Mouse (Mus musculus): ENCODE measurements around the gene Plce1.

The Plce1 gene

DNA sequence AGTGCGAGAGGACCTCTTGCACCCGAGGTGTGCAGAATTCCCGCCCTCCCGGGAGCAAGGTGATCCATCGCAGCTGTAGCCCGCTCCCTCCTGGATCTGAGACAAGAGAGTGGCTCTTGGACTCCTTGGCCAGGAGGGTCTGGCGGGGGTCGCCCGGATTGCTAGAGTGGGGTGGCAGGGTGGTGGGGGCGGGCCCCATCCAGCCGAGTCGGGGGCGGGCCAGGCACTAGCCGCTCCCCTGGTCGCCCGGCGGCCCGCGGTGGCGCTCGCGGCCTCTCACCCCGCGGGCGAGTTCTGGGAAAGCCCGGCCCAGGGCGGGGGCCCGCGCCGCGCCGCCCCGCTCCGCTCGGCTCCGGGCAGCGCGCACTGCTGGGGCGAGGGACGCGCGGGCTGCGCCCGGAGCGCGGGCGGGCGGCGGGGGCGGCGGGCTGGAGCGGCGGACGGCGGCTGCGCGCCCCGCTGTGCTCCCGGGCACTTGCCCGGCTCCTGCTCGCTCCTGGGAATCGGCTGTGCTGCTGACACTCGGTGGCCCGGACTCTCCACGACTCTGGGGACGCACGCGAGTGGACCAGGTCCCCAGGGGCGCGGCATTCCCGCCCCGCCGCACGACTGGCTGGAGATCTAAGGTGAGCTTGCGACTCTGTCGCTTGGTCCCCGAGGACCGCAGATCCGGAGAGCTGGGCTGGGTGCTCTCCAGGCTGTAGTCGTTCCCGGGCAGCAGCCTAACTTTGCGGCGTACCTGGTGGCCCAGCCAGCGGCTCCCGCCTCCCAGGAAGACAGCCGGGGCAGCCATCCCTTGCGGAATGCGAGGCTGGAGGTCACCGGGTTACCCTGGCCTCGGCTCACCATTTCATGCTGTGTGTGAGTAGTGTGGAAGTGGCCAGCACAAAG, at the start of gene Plce1:
Plce1 (plus strand) TSS at position 379 of the 891 bp plus-strand sequence.
- no peak for DNase-seq (ENCODE audit: low spot score in 2 of 2)

DNA sequence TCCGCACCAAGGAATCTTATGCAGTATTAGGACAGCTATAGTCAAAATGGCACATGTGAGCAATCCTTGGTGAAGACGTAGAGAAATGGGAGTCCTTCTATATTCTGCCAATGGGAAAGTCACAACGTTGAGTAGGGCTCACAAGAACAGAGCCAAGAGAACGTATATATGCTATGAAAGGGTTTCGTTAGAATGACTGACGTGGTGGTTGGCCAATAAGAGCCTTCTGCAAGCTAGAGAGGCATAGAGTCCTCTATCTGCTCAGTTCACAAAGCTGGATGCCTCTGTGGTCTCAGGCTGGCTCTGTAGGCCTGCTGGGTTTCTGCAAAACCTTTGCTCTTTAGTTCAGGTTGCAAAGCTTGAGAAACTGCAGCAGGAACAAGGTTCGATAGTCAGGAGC, 49.6 kb upstream of the Plce1 start:
- no peak for DNase-seq (ENCODE audit: low spot score in 2 of 2)

DNA sequence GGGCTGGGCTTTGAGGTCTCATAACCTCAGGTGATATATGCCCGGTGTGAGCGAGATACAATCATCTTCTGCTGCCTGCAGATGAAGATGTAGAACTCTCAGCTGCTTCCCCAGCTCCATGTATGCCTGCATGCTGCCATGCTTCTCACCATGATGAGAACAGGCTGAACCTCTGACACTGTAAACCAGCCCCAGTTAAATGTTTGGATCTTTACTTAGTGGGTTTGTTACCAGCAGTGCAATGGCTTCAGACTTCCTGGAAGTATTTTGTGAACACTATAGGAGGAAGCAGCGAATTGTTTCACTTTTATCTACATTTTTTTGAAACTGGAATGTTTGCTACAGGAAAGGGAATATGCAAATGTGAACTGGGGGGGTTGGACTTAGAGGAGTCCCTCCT, 48.9 kb upstream of the Plce1 start:
- DNase-seq (ENCODE audit: low spot score in 2 of 2): no peak

DNA sequence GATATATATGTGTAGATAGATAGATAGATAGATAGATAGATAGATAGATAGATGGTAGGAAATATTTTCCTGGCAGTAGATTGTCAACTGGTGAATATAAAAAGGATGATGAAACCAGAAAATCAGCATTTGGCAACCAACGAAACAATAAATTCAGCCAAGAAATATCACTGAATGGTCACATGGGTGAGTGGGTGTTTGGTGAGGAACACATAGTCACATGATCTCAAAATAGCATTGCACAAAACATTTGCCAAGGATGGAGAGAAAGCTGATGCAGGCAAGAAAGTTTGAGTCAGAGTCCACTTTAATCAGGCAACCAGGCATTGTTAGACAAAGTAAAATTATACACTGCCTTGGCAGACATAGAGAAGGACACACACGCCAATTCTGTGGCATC, 47.5 kb upstream of the Plce1 start:
- DNase-seq (ENCODE audit: low spot score in 2 of 2): no peak

DNA sequence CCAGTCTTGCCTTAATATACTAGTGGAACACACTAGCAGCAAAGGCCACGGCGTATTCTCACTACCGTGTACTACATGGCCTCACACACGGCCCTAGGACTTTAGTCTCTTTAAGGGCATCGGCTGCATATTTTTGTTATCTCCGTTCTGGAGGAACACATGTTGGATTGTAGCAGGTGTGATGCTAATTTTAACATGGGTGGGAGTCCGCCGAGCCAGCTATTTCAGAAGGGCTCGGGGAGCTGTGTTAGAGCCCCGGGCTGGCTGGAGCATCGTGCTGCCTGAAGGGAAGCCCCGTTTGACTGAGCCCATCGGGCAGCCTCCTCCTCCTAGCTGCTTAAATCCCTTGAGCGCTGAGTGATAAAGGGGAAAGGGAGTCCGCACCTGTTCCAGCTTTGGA, 45.7 kb upstream of the Plce1 start:
- no peak for DNase-seq (ENCODE audit: low spot score in 2 of 2)

DNA sequence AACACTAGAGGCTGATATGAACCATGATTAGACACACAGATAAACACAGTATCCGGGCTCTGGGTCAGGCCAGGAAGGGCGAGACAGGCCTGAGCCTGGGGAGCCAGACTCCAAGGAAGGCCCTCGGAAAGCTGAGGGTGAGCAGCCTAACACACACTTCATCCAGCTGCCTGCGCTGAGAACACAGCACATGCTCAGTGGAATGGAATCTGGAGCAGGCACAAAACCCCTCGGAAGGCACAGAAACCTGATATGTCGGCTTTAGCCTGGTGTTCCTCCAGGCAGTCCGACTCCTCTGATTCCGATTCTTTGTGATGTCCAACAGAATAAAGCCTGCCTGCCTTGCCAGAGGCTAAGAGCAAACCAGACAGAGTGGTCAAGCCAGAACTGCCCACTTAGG, 39.0 kb upstream of the Plce1 start:
- no peak for DNase-seq (ENCODE audit: low spot score in 2 of 2)

DNA sequence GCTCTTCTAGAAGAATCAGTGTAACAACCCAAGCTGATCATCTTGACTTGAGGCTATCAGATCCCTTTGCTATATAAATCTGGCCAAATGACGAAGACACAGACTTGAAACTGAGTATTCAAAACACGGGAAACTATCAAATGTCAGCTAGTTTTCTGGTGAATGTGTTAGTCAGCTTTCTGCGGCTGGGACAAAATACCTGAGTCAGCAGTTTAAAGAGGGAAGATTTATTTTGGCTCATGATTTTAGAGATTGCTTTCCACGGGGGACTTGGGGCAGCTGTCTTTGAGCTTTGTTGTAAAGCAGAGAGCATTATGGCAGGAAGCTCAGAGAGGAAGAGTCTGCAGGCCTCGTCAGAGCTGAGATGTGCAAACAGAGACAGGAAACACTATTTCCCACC, 35.2 kb upstream of the Plce1 start:
- no peak for DNase-seq (ENCODE audit: low spot score in 2 of 2)

DNA sequence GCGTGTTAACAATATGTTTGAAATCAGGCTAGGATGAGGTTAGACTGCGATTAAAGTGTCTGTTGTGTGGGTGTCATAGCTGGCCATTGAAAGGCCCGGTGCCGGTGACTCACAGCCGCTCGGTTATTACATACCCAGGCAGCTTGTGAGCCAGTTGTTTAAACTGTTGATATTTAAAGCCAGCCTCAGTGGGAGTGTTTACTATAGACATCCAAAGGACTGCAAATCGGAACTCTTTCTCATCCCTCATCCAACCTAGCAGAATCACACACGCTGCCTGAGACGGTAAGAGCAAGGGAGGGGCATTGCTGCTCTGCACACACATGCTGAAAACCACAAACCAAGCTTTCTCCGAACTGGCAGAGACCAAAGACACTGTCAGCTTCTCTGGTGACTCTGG, 25.7 kb upstream of the Plce1 start:
- DNase-seq (ENCODE audit: low spot score in 2 of 2): no peak

DNA sequence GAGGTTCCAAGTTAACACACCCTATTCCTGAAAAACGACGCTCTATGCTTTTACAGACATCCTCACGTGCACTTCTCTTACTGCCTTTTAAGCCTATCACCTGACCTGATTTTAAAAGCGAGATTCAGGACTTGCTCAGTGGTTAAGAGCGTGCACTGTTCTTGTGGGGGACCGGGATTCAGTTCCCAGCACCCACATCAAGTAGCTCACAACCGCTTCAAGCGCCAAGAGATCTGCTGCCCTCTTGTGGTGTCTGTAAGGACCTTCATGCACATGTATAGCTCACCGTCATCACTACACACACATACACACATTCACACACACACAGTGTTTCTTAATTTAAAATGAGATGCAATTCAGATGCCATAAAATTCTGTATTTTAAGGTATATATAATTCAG, 21.9 kb upstream of the Plce1 start:
- no peak for DNase-seq (ENCODE audit: low spot score in 2 of 2)

DNA sequence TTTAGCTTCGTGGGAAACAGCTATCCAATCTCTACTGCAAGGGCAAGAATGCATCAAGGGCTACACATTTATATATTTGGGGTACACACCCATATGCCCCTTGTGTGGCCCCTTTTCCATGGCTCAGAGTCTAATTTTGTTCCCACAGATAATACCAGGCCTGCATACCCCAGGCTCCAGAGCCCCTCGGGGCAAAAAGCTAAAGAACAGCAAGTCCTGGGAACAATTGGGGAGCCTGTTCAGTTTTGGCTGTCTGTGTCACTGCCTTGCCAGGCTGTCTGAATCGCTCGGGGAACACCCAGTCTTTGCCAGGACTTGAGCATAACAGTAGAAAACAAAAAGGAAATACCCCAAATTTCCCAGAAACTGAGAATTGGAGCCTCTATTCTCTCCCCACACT, 20.2 kb upstream of the Plce1 start:
- DNase-seq (ENCODE audit: low spot score in 2 of 2): no peak

DNA sequence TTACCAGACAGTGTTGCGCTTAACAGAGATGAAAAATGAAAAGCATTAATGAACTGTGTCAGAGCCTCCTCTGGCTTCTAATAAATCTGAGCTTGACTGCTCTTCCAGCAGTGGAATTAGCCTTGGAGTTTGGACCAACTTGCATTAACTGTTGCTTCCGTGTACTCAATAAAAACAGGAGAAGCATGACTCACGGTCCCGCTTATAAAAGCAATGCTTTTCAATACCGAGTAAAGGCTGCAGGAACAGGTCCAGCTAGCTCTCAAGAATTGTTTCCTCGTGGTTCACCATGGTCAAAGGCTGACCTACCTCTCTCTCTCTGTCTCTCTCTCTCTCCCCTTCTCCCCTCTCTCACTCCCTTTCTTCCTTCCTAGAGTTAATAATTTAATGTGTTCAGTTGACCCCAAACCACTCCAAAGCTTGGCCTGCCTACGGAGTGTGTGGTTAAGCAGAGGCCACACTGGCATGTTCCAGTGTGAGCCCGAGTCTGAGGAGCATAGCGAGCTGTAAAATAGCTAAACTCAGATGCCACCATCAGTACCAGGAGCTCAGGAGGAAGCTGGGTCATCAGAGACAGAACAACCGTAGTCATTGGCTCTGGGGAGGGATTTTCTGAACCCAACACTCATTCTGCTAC, 10.5 kb upstream of the Plce1 start:
- no peak for DNase-seq (ENCODE audit: low spot score in 2 of 2)

DNA sequence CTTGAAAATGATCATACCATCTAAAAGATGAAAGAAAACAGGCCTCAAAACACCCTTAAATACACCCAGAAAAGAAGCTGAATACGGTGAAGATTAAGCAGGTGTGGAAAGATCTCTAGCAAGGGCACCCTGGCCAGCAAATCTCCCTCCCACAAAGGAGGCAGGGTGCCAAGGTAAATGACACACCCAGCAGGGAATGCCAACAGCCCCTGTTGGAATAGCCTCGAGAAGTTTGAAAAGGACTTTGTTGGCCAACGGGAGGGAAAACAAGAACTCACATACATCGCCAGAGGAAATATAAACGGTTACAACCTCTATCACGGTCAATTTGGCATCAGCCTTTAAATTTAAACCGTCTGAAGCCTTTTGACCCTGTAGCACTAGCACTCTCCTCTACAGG, 5.5 kb upstream of the Plce1 start:
- DNase-seq (ENCODE audit: low spot score in 2 of 2): no peak

DNA sequence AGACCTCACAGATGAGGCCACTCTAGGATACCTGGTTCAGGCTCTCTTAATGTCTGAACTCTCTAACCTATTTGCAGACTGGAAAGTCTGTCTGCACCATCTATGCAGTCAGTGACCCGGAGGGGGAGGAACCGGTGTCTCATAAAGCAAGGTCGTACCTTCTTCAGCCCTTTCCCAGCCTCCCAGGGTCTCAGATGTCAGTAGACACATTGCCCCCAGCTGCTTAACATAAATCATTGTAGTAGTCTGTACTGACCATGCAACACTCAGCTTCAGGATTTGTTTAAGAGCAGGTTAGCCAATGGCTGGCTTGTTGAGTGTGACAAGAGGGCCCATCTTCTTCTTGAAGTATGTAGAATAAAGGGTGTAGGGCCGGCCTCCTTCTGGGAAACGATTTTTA, 2.6 kb upstream of the Plce1 start:
- DNase-seq (ENCODE audit: low spot score in 2 of 2): no peak

DNA sequence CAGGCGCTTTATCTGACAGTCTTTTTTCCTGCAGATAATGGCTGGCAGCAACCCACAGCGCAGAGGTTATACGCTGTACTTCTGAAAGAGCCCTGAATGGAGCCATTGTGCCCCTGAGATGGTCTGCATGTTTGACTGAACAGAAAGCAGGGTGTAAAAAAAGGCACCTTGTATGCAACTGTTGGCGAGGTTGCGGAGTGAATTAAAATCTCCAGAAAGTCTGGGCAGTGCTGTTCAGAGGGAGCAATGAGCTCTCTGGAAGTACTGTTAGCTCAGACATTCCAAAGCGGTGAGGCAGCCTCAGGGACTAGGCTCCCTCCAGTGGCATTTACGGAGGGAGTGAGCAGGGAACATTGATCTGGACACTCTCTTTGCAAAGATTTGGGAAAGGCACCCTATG, 2.0 kb upstream of the Plce1 start:
- DNase-seq (ENCODE audit: low spot score in 2 of 2): no peak

DNA sequence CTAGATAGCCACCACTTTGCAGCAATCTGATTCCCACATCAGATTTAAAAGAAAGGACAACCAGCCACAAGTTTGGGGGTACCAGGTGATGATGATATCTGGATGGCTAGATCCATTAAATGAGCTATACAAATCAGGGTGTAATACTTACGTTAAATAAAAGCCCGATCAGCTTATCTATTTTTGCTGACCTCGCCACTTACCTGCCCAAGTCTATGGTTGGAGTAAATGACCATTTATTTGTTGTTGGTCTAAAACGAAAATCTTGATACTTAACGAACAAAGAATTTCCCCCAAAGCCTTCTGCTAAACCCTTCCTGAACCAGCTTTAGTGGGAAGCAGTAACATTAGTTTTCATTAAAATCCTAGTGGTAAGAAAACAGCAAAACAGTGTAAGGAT, 1.4 kb upstream of the Plce1 start:
- DNase-seq (ENCODE audit: low spot score in 2 of 2): no peak

DNA sequence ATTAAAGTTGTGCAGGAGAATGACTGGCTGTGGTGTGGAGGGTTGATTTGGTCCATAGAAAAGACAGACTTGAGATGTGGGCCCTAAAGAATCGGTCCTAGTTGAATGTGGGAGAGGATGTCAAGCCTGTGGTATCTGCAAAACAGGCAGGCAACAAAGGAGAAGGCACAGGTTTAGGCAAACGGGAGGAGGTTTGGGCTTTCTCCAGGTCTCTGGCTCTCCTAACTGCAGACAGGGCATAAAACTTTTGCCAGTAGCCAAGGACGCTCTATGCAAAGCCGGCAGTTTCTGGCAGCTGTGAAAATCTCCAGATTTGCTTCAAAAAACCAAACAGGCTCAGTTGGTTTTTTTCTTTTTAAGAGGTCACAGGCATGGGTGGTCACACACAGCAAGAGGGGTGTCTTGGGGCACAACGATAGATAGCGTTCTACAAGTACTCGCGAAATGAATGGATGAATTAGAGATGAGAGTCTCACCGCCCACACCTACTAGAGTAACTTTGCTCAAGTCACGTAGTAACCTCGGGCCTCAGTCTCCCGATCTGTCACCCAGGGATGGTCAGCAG, 671 bp upstream of the Plce1 start:
- no peak for DNase-seq (ENCODE audit: low spot score in 2 of 2)

DNA sequence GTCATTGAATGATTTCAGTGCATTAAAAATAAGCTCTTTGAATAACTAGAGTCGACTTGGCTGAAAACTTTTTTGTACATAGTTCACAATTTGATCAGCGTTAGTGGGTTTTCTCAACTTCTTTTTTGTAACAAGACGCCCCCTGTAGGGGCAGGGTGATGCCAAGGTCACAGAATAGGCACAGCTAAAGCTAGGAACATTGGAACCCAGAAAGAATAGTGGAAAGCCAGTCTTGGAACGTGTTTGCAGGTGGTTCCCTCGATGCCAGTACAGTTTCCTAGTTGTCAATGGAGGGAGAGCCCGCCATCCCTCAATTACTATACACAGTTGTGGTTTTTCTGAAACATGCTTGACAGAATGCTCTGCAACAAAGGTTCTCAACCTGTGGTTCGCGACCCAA, 997 bp downstream of the Plce1 start:
- DNase-seq (ENCODE audit: low spot score in 2 of 2): no peak

DNA sequence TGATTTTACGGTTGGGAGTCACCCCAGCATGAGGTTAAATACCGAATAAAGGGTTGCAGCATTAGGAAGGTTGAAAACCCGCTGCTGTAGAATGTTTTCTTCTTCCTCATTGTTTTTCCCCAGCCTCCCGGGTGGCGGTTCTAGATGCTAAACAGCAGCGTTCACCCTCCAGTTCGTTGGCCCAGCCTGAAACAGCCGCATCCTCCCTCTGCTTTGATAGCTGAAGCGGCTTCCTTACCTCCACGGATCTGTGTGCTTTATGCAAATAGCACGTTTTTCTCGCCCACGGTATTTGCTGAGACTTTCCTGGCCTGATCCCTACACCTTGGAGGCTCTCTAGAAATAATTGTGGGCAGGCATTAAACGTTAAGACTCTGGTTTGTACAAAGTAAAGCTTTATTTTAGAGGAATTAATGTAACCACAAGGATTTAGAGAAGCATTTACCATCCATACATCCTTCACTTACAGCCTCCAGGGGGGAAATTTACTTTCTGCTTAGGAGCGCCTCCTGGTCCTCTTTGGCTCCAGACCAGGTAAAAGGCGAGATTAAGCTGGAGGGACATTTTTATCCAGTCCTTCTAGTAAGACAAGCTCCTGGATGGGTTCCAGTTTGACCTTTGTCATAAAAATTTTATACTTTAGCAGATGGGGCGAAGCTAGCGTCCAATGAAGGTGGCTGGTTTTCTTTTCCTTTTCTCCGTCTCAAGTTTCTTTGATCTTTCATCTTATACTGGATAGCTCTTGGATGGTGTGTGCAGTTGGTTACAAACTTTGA, 1.7 kb downstream of the Plce1 start:
- no peak for DNase-seq (ENCODE audit: low spot score in 2 of 2)

DNA sequence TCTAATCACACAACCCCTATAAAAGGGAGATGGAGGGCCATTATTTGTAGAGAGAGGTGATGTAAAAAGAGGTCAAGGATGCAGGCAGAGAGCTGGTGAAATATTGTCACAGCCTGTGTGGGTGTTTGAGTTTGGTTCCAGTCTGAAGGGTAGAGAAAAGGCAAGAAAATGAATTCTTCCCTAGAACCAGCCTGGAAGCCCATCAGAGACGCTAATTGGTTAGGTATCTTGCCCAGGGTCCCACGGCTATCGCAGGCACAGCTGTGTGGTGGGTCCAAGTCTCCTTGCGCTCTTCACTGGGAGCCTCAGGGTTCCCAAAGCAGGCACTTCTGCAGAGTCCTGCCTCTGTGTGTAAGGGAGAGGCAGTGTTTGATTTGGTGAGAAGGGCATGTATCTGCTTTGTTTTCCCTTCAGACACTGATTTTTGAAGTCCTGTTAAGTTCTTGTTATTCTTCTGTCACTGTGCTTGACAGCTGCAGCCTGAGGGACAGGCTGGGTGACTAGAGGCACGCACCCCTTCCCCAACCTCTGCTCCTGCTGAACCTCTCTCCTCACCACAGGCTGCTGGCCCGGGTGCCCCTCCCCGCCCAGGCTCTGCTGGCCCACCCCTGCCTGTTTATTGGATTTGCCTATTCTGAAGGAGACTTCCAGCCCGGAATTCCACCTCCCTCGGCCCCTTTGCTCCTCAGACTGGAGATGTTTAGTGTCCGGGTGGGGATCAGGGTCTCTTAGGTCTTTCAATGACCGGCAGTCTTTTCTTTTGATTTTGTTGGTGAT, 5.1 kb downstream of the Plce1 start:
- no peak for DNase-seq (ENCODE audit: low spot score in 2 of 2)

DNA sequence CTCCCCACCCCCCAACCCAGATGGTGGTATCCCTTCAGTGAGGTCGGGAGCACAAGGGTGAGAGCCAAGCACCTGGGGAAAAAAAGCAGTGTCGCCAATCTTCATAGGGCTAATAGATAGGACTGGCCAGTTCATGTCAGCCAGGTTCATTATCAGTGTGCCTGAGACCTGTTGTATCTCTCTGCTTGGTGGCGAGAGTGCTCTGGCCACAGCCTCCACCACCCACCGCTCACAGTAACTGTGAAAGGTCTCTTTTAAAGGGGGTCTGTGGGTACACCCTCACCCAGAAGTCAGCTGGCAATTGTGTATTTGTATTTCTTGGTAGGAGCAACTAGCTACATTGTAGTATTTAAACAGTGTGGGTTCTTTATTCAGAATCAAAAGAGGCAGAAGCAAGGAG, 6.6 kb downstream of the Plce1 start:
- DNase-seq (ENCODE audit: low spot score in 2 of 2): no peak

DNA sequence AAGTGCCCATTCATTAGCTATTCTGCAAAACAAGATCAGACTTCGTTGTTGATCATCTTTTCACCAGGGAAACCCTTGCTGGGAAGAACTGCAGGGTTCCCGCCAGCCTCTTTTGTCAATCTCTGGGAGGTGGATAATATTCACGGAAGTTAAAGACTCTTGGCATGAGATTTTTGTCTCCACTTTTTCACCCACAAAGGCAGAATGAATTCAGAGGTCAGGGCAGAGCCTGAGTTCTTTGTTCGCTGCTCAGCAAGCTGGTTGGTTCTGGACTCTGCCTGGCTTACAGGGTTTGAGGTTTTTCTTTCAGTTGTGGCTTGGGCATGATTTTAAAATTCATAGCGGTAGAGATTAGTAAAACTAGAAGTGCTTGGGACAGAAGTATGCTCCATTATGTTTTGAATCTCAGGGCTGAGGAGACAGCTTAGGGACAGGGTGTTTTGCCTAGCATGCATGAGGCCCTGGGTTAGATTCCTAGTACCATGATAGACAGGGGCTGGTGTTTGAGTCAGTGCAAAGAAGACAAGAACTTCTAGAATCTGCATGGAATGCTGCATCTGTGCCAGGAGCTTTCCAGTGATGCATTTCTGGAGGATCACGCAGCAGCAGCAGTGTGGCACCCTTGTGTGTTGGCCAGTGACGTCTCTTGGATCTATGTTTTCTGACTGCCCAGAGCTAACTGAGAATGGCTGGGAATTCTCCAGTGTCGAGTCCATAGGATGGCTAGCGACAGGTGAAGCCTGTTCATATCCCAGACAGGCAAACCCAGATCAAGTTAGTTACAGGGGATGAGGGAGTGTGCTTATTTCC, 7.4 kb downstream of the Plce1 start:
- no peak for DNase-seq (ENCODE audit: low spot score in 2 of 2)

Data from spleen, postnatal 4 days (tissue).